Mouse (Mus musculus): ENCODE data around the gene Bptf. TPM values are rescaled to one million over a fixed set of nuclear protein-coding genes. Genes with fewer than 3 reads are reported as not detected.
A peak's percentile ranks its signal among the peaks of the same experiment; 100 is the strongest.
"Not testable (repeated sequence)": the region's sequence is repeated elsewhere in the genome, so short reads cannot be mapped to it uniquely, and the experiment has no call there.

Gene Bptf
- total RNA-seq, 2 experiments from 2014 or later: 22.4 to 24.2 TPM

DNA sequence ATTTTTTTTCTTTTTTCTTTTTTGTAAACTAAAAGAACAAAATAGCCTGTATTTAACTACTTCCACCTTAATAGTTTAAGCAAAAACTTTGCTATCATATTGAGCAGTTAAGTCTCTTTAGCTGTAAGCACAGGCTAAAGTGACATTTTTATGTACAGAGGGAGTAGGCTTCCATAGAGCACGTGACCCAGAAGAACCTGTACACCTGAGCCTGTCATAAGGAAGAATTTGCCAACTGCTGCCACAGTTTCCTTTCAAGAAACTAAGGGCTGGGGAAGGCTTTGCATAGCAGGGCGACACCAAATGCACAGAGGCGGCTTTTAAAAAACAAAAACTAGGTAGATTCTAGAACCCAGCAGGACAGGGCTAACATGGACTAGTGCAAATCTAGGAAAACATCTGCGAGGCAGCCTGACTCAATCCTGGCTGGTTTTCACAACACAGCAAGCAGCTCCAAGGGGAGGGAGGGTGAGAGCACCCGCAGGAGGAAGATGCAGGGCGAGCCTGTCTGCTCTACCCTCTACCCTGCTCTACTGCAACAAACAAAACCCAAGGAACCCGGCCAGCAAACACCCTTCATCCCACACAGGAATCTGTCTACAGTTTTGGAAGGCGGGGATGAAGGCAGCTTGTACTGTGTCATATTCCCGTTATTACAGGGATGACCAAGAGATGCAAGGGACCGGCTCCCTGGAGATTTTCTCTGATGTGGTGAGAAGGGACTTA lies 97.7 kb downstream of the Bptf start:
- no peak for TF ChIP-seq CTCF (IDR thresholded peaks at IDR 0.05)
- intact Hi-C loops (cut with DNase I): no loop called here
- no peak overlapping the region for H3K4me3 ChIP-seq
- H3K27ac ChIP-seq: no peak overlapping the region
- DNase-seq: no peak

GRCm38 (mm10) chr11:107031635-107032034 lies 100.3 kb downstream of the Bptf start:
- Histone ChIP-seq H3K27ac (no peak overlapping the region), H3K4me3 (no peak overlapping the region)
- TF ChIP-seq CTCF (IDR thresholded peaks at IDR 0.05): no peak
- DNase-seq: no peak
- intact Hi-C loops (cut with DNase I): no loop called here

DNA sequence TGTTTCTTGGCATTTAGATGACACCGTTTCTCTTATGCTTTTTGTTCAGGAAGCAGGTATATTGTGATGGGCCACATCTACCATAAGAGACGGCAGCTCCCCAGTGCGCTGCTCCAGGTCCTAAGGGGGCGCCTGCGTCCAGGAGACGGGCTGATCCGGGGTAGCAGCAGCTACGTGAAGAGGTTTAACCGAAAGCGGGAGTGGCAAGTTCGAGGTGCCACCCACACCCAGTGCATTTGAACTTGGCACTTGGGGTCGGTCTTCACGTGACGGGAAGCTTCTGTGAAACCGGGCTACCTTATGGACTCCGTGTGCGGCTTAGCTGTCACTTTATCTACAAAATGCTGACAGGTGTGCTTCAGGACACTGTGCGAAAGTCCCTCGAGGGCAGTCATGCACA lies 102.4 kb downstream of the Bptf start:
- H3K27ac ChIP-seq: no peak overlapping the region
- intact Hi-C loops (cut with DNase I): no loop called here
- no peak for TF ChIP-seq CTCF (IDR thresholded peaks at IDR 0.05)
- no peak for DNase-seq
- H3K4me3 ChIP-seq: no peak overlapping the region

GRCm38 (mm10) chr11:107028754-107029153 lies 103.2 kb downstream of the Bptf start:
- TF ChIP-seq CTCF (IDR thresholded peaks at IDR 0.05): no peak
- no peak for DNase-seq
- intact Hi-C loops (cut with DNase I): no loop called here
- Histone ChIP-seq H3K27ac (peak overlapping the region; percentile 89), H3K4me3 (peak overlapping the region; percentile 90)

DNA sequence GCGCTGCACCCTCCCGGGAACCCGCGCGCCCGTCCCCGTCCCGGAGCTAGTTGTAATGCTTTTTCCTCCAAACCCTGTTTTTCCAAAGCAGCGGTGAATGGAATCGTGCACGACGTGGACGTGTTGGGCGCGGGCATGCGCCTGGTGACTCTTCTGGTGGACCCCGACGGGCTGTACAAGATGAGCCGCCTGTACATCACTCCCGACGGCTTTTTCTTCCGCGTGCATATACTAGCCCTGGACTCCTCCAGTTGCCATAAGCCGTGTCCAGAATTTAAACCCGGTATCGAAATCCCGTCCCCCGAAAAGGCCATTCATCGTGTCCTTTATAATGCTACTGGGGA lies 103.7 kb downstream of the Bptf start:
- TF ChIP-seq CTCF (IDR thresholded peaks at IDR 0.05): no peak
- Histone ChIP-seq H3K27ac (peak overlapping the region; percentile 89), H3K4me3 (peak overlapping the region; percentile 90)
- intact Hi-C loops (cut with DNase I): no loop called here
- DNase-seq: no peak

DNA sequence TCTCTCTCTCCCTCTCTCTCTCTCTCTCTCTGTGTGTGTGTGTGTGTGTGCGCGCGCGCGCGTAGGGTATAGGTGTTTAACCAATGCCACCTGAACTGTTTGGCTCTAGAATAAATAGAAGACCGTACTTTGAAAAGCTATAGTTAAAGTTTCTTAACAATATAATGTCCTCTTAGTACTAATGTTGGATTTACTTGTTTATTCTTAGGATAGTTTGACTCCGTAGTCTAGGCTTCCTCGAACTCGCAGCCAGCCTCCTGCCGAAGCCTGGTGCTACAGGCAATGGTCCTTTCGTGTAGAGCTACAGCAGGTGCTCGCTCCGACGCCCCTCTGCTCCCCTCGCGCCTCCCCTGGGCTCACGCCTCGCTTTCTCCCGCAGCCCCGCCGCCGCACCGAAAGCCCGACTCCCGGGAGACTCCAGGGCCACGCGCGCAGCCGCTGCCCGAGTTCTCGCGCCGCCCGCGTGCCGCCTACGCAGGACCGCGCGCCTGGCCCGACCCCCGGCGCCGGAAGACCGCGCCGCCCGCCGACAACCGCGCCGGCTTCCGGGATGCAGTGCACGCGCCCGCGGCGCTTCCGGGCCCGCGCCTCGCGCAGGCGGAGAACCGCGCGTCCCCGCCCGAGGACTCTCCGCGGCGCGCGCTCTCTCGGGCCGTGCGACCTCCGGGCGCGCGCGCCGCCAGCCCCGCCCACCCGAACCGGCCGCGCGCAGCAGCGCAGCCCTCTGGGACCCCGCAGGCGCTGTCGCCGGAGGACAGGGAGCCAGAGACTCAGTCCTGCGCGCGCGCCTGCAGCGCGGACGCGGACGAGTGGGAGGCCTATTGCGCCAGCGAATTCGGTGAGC lies 104.3 kb downstream of the Bptf start:
- no peak for TF ChIP-seq CTCF (IDR thresholded peaks at IDR 0.05)
- peak; percentile 94 for DNase-seq
- peak overlapping the region; percentile 95 for H3K27ac ChIP-seq
- peak overlapping the region; percentile 90 for H3K4me3 ChIP-seq
- intact Hi-C loops (cut with DNase I): no loop called here

DNA sequence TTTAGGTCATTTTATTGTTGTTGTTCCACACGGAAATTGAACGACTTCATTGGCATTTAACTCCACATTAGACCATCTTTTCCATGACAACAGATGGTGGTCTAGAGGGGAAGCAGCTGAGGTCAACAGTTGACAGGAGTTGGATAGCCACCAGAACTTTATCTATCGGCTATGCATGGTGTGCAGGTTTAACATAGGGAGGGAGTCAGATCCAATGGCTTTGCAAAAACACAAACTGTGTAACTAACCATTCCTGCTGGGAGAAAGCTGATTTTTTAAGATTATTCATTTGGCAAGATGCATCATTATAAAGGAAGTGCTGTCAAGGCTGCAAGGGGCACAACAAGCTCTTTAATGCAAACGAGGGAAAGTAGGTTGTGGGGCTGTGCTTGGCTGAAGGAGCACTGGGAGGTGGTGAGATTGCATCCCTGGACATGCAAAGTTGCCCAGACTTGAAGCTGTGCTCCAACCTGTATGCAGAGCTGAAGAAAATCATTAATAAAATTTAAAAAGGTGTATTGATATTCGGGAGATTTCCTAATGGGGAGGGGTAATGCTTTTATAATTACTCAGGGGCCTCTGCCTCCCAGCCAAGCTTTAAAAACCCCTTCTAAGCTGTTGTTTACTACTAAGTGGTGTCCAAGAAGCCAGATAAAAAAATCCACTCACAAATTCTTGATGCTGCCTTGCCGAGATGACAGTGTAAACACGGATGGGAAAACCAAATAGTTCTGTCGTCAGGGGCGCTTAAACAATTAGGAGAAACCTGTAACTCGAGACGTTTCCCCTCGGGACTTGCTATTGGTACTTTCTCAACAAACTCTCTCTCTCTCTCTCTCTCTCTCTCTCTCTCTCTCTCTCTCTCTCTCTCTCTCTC lies 105.1 kb downstream of the Bptf start:
- DNase-seq: no peak
- intact Hi-C loops (cut with DNase I): no loop called here
- H3K4me3 ChIP-seq: peak overlapping the region; percentile 90
- TF ChIP-seq CTCF (IDR thresholded peaks at IDR 0.05): no peak
- peak overlapping the region; percentile 95; the same call in 1 of the 2 replicates for H3K27ac ChIP-seq

GRCm38 (mm10) chr11:107025411-107026321 lies 106.3 kb downstream of the Bptf start, which contains the start of gene 1810010H24Rik:
TSS of gene 1810010H24Rik (plus strand) at chr11:107025681.
- DNase-seq: peak; percentile 55
- no peak for TF ChIP-seq CTCF (IDR thresholded peaks at IDR 0.05)
- intact Hi-C loops (cut with DNase I): no loop called here
- H3K27ac ChIP-seq: peak within 1 kb of the TSS; percentile 82
- peak within 1 kb of the TSS; percentile 90 for H3K4me3 ChIP-seq

DNA sequence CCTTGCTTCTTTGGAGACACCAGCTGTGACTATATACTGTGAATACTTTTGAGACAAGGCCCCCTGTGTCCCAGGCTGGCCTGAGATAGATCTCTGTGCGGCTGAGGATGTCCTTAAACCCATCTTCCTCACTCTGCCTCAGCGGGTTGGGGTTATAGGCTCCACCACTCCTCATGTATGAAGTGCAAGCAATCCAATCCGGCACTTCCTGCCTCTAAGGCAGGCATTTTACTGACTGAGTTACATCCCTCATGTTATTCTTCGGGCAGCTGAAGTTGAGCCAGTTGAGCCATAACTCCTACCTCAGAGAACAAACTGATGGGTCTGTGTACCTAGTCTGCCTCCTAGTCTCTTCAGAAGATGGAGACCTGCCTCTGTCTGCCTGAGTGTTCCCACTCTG lies 107.5 kb downstream of the Bptf start:
- TF ChIP-seq CTCF (IDR thresholded peaks at IDR 0.05): no peak
- intact Hi-C loops (cut with DNase I): no loop called here
- Histone ChIP-seq H3K4me3 (no peak overlapping the region), H3K27ac (no peak overlapping the region)
- DNase-seq: no peak

DNA sequence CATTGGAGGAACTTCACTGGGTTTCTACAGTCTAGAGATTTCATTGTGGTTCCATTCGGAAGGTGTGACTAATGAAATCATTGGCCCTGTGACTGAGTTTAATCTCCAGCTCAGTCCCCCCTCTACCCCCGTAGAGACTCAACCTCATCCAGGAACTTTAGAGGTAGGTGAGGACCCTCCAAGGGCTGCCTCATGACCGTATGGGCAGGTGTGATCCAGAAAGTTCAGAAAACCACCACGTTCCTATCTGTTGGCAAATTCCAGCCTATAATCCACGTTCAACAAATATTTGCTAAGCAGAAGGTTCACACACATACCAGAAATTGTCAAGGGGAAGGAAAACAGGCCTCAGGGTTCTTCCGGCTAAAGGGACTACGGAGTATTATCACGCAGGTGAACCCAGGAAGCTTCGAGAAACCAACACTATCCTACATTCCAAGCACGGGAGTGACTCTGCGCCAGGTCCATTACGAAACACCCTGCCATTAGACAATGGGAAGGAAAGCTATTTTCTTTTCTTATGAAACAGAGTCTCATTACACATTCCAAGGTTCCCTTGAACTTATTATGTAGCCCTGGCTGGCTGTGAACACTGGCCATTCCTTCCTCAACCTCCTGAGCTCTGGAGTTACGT lies 109.8 kb downstream of the Bptf start:
- no peak overlapping the region for H3K4me3 ChIP-seq
- intact Hi-C loops (cut with DNase I): no loop called here
- peak overlapping the region; percentile 83 for H3K27ac ChIP-seq
- no peak for DNase-seq
- TF ChIP-seq CTCF (IDR thresholded peaks at IDR 0.05): no peak

- DNase-seq; H3K4me3 ChIP-seq; H3K27ac ChIP-seq; intact Hi-C loops (cut with DNase I): not testable (repeated sequence)
Measured at GRCm38 (mm10) chr11:107019722-107020121, 112.2 kb downstream of the Bptf start.

Measured in gastrocnemius, adult 2 months (tissue).